Comparison of ENCODE assay signal across 21 mouse cellular contexts in the genomic region with DNA sequence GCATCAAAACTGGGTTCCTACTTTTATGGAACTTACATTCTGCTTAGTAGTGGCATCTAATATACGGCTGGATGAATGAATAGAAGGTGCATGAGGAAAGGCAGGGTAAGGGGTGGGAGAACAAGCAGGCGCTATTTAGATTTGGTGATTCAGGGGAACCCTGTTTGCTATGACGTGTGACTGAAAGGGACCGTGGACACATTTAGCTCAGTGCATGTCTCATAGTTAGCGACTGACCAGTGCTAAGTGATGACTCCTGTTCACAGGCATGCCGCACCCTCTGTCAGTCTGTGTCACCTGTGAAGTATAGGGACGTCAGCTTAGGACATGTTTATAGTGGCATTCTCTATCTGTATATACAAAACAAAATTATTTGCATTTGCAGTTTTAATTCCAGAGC.
DNase-seq lines count a peak whose midpoint lies in the region; ATAC-seq and TF ChIP-seq lines count a peak whose summit lies in the region.
"Had no signal": no experiment of that assay in that cellular context is flagged by ENCODE, and none has a peak within 500 bp of the region (broad histone marks: within the 10 kb centered on the region; RNA-seq: fewer than 3 reads in every experiment).

No protein-coding gene starts in this region.

- peak; percentile 55 for DNase-seq in heart, adult 11 months
- no peak for DNase-seq in heart, postnatal 14 days
- DNase-seq in heart, adult 9 months (ENCODE audit: low spot score in 2 of 2) = no peak
- DNase-seq in liver, embryonic 11.5 days (ENCODE audit: low spot score) = peak; percentile 11
- DNase-seq in liver, postnatal 0 days = no peak
- DNase-seq: B cell, adult 2 months; cerebellum, adult 11-12 months; cerebellum, adult 2 months; cerebellum, adult 9-10 months; cerebellum, postnatal 10 days; cerebellum, postnatal 25 days had no signal

- H3K4me2 ChIP-seq in heart, embryonic 13.5 days = no peak overlapping the region
- H3K4me2 ChIP-seq in liver, embryonic 11.5 days = no peak overlapping the region
- H3K4me2 ChIP-seq in liver, postnatal 0 days (ENCODE audit: low read depth, low read length) = no peak overlapping the region
- H3K4me2 ChIP-seq: embryonic facial prominence, embryonic 12.5 days; forebrain, embryonic 13.5 days; forebrain, embryonic 15.5 days had no signal

- no peaks in the 10 kb centered on the region for H3K9me3 ChIP-seq in heart, embryonic 13.5 days
- H3K9me3 ChIP-seq in liver, embryonic 11.5 days (ENCODE audit: control insufficient read depth, low read length) = no peaks in the 10 kb centered on the region
- 0 out of 2 replicates have a peak, but pooled peaks cover 3% of the 10 kb centered on the region for H3K9me3 ChIP-seq in liver, postnatal 0 days (ENCODE audit: low read length)
- H3K9me3 ChIP-seq: embryonic facial prominence, embryonic 10.5 days; embryonic facial prominence, embryonic 12.5 days; forebrain, embryonic 15.5 days had no signal

- H3K4me1 ChIP-seq in heart, embryonic 13.5 days = peaks cover 34% of the 10 kb centered on the region
- H3K4me1 ChIP-seq in liver, embryonic 11.5 days (replicated peaks; ENCODE audit: control insufficient read depth, insufficient read depth, low read length) = no peaks in the 10 kb centered on the region
- H3K4me1 ChIP-seq in liver, postnatal 0 days (ENCODE audit: insufficient read depth) = no peaks in the 10 kb centered on the region
- H3K4me1 ChIP-seq: embryonic facial prominence, embryonic 12.5 days; forebrain, embryonic 15.5 days had no signal

- H3K27ac ChIP-seq in heart, embryonic 13.5 days (replicated peaks) = peak overlapping the region; percentile 38; the same call in 1 of the 2 replicates
- no peak overlapping the region for H3K27ac ChIP-seq in liver, embryonic 11.5 days (ENCODE audit: low read depth, low read length)
- no peak overlapping the region for H3K27ac ChIP-seq in liver, postnatal 0 days (ENCODE audit: low read depth)
- H3K27ac ChIP-seq: embryonic facial prominence, embryonic 10.5 days; embryonic facial prominence, embryonic 12.5 days; forebrain, embryonic 13.5 days; forebrain, embryonic 15.5 days had no signal

- no peaks in the 10 kb centered on the region for H3K36me3 ChIP-seq in heart, embryonic 13.5 days
- H3K36me3 ChIP-seq in liver, embryonic 11.5 days (ENCODE audit: control insufficient read depth, insufficient read depth, low read length) = no peaks in the 10 kb centered on the region
- no peaks in the 10 kb centered on the region for H3K36me3 ChIP-seq in liver, postnatal 0 days (replicated peaks; ENCODE audit: insufficient read depth, low read length)
- H3K36me3 ChIP-seq: embryonic facial prominence, embryonic 10.5 days; embryonic facial prominence, embryonic 12.5 days; forebrain, embryonic 15.5 days; G1E had no signal

- H3K27me3 ChIP-seq in heart, embryonic 13.5 days (replicated peaks) = no peaks in the 10 kb centered on the region
- H3K27me3 ChIP-seq in liver, embryonic 11.5 days (replicated peaks; ENCODE audit: control insufficient read depth, insufficient read depth, low read length) = no peaks in the 10 kb centered on the region
- H3K27me3 ChIP-seq in liver, postnatal 0 days (ENCODE audit: insufficient read depth, low read length) = no peaks in the 10 kb centered on the region
- H3K27me3 ChIP-seq: CH12.LX; embryonic facial prominence, embryonic 12.5 days; forebrain, embryonic 13.5 days; forebrain, embryonic 15.5 days; Patski had no signal

- no peak for TF ChIP-seq EP300 in liver, postnatal 0 days (IDR thresholded peaks at IDR 0.05; ENCODE audit: low read depth)

- intact Hi-C loops in heart, postnatal 14 days (cut with DNase I) = no loop called here

- WGBS in heart, embryonic 13.5 days = 46% methylated on average over 7 of the region's 7 CpGs
- WGBS in liver, embryonic 11.5 days = 87% methylated on average over 7 of the region's 7 CpGs
- WGBS in liver, postnatal 0 days (ENCODE audit: insufficient replicate concordance) = 85% methylated on average over 7 of the region's 7 CpGs

- no peak overlapping the region for H3K4me3 ChIP-seq in heart, embryonic 13.5 days
- no peak overlapping the region for H3K4me3 ChIP-seq in liver, embryonic 11.5 days (ENCODE audit: low read depth, low read length)
- no peak overlapping the region for H3K4me3 ChIP-seq in liver, postnatal 0 days (ENCODE audit: low read depth, low read length)
- H3K4me3 ChIP-seq: embryonic facial prominence, embryonic 10.5 days; embryonic facial prominence, embryonic 12.5 days; forebrain, embryonic 13.5 days; forebrain, embryonic 15.5 days had no signal

- TF ChIP-seq CTCF in liver, postnatal 0 days (IDR thresholded peaks at IDR 0.05; ENCODE audit: low read depth) = no peak

- no peak for ATAC-seq in heart, embryonic 13.5 days (ENCODE audit: extremely low read depth, insufficient number of reproducible peaks, low FRiP score, low TSS enrichment)
- ATAC-seq in liver, embryonic 11.5 days (replicated peaks; ENCODE audit: low FRiP score) = no peak
- ATAC-seq in liver, postnatal 0 days = no peak
- ATAC-seq: activated CD4-positive, CD25-positive, alpha-beta regulatory T cell, adult 4 months; CD4-positive, CD25-positive, alpha-beta regulatory T cell, adult 4 months; forebrain, embryonic 13.5 days; forebrain, embryonic 15.5 days had no signal

- H3K9ac ChIP-seq in heart, embryonic 13.5 days = peak overlapping the region; percentile 0; the same call in 1 of the 2 replicates
- no peak overlapping the region for H3K9ac ChIP-seq in liver, embryonic 11.5 days (ENCODE audit: low read depth, low read length)
- no peak overlapping the region for H3K9ac ChIP-seq in liver, postnatal 0 days (replicated peaks)
- H3K9ac ChIP-seq: embryonic facial prominence, embryonic 12.5 days; forebrain, embryonic 13.5 days; forebrain, embryonic 15.5 days had no signal

Comparison
In these comparisons a context has a peak if more than half of its experiments do, and no peak if none do; other contexts are left out.
1. DNase-seq: peak in heart, adult 11 months (single experiment) and liver, embryonic 11.5 days (single experiment); none in heart, postnatal 14 days (0 of 2), heart, adult 9 months (0 of 2) and liver, postnatal 0 days (single experiment).